Mouse (Mus musculus): ENCODE results near the gene Hspa12a. TPM values are rescaled to one million over a fixed set of nuclear protein-coding genes. Genes with fewer than 3 reads are reported as not detected.
A peak's percentile ranks its signal among the peaks of the same experiment; 100 is the strongest.

The Hspa12a gene
- total RNA-seq, 1 experiment, result 2.9 TPM

DNA sequence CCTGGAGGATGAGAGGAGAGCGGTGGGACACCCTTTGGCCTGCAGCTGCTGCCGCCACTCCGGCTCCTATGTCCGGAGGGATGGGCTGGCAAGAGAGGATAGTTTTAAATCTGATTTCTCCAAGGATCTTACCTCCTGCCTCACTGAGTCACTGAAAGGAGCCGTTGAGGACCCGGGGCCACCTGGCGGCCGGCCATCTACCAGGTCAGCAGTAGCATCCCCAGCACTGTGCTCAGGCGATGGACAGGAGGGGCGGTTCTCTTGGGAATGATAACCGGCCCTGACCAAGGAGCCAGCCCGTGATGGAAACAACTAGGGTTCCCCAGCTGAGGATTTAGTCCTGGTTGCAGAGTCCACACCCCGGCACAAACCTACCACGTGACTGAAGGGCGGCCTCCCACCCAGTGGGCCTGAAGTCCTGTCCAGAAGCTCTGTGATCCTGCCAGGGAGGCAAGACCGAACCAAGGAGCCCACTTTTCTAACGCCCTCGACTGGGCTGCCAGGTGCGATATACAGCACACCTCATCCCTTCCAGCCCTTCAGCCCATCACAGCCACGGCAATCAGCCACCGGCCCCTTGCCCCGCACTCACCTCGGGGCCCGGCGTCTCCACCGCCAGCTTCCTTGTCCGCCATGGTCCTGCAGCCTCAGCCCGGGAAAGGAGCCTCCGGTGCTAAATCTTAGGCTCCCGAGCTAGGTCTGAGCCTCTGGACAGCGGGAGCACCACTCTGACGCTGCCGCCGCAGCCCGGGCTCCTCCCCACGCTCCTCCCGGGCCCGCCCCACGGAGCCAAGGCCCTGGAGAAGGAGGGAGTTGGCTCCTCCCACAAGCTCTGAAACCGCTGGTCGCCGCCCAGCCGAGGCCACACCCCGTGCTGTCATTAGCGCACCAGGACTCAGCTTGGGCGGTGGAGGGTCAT is 82.9 kb downstream of the Hspa12a start:
- Histone ChIP-seq H3K4me1 (ENCODE audit: control insufficient read depth in 2 of 2, insufficient read depth in 2 of 2, low read length in 2 of 2, poor library complexity in 1 of 2) (peaks cover 0 to 5% of the 10 kb centered on the region in 2 experiments; a peak in 1 of 4 replicates), H3K9me3 (ENCODE audit: control insufficient read depth, insufficient read depth, low read depth, low read length) (no peaks in the 10 kb centered on the region), H3K4me3 (ENCODE audit: insufficient read depth in 1 of 2, low read depth in 1 of 2, low read length in 2 of 2, poor library complexity in 1 of 2, severe bottlenecking in 1 of 2) (peak overlapping the region; percentile 57 to 73), H3K27ac (ENCODE audit: insufficient read depth, low read depth, low read length, poor library complexity, severe bottlenecking) (no peak overlapping the region), H3K36me3 (ENCODE audit: control insufficient read depth, insufficient read depth, low read length, poor library complexity, severe bottlenecking) (no peaks in the 10 kb centered on the region), H3K9ac (ENCODE audit: insufficient read depth, low read depth, low read length, poor library complexity, severe bottlenecking) (peak overlapping the region; percentile 23)
- peak; percentile 69 for DNase-seq (ENCODE audit: low read depth, low spot score)
- in situ Hi-C loops (cut with MboI; ENCODE audit: low sequenced_read_pairs in 2 of 2, unreplicated experiment in 2 of 2), result no loop called here
- TF ChIP-seq MAFK (IDR thresholded peaks at IDR 0.05; ENCODE audit: insufficient read depth, low read depth, low read length) (no peak), HCFC1 (IDR thresholded peaks at IDR 0.05; ENCODE audit: borderline replicate concordance, insufficient read depth, low read length) (no peak), CHD2 (IDR thresholded peaks at IDR 0.05; ENCODE audit: low read depth, low read length) (no peak), ZC3H11A (IDR thresholded peaks at IDR 0.05; ENCODE audit: borderline replicate concordance, low read depth, low read length) (no peak)

GRCm38 (mm10) chr19:58859831-58860254 is 83.6 kb downstream of the Hspa12a start:
- no peaks in the 10 kb centered on the region for H3K36me3 ChIP-seq (ENCODE audit: control insufficient read depth, insufficient read depth, low read length, poor library complexity, severe bottlenecking)
- DNase-seq (ENCODE audit: low read depth, low spot score), result no peak
- peak overlapping the region; percentile 57 to 73 for H3K4me3 ChIP-seq (ENCODE audit: insufficient read depth in 1 of 2, low read depth in 1 of 2, low read length in 2 of 2, poor library complexity in 1 of 2, severe bottlenecking in 1 of 2)
- in situ Hi-C loops (cut with MboI; ENCODE audit: low sequenced_read_pairs in 2 of 2, unreplicated experiment in 2 of 2), result no loop called here
- H3K4me1 ChIP-seq (ENCODE audit: control insufficient read depth in 2 of 2, insufficient read depth in 2 of 2, low read length in 2 of 2, poor library complexity in 1 of 2), result peaks cover 0 to 8% of the 10 kb centered on the region in 2 experiments; a peak in 2 of 4 replicates
- H3K9me3 ChIP-seq (ENCODE audit: control insufficient read depth, insufficient read depth, low read depth, low read length), result no peaks in the 10 kb centered on the region
- H3K27ac ChIP-seq (ENCODE audit: insufficient read depth, low read depth, low read length, poor library complexity, severe bottlenecking), result no peak overlapping the region
- TF ChIP-seq HCFC1 (IDR thresholded peaks at IDR 0.05; ENCODE audit: borderline replicate concordance, insufficient read depth, low read length) (no peak), CHD2 (IDR thresholded peaks at IDR 0.05; ENCODE audit: low read depth, low read length) (no peak), MAFK (IDR thresholded peaks at IDR 0.05; ENCODE audit: insufficient read depth, low read depth, low read length) (no peak), ZNF384 (IDR thresholded peaks at IDR 0.05; ENCODE audit: low read depth, low read length) (no peak), ZC3H11A (IDR thresholded peaks at IDR 0.05; ENCODE audit: borderline replicate concordance, low read depth, low read length) (no peak)
- H3K9ac ChIP-seq (ENCODE audit: insufficient read depth, low read depth, low read length, poor library complexity, severe bottlenecking), result peak overlapping the region; percentile 25; the same call in 1 of the 2 replicates

GRCm38 (mm10) chr19:58859357-58859756 is 84.1 kb downstream of the Hspa12a start:
- H3K9me3 ChIP-seq (ENCODE audit: control insufficient read depth, insufficient read depth, low read depth, low read length), result no peaks in the 10 kb centered on the region
- peaks cover 2 to 13% of the 10 kb centered on the region in 2 experiments; a peak in 3 of 4 replicates for H3K4me1 ChIP-seq (ENCODE audit: control insufficient read depth in 2 of 2, insufficient read depth in 2 of 2, low read length in 2 of 2, poor library complexity in 1 of 2)
- in situ Hi-C loops (cut with MboI; ENCODE audit: low sequenced_read_pairs in 2 of 2, unreplicated experiment in 2 of 2), result no loop called here
- TF ChIP-seq ZC3H11A (IDR thresholded peaks at IDR 0.05; ENCODE audit: borderline replicate concordance, low read depth, low read length) (no peak), CHD2 (IDR thresholded peaks at IDR 0.05; ENCODE audit: low read depth, low read length) (no peak), HCFC1 (IDR thresholded peaks at IDR 0.05; ENCODE audit: borderline replicate concordance, insufficient read depth, low read length) (no peak), ZNF384 (IDR thresholded peaks at IDR 0.05; ENCODE audit: low read depth, low read length) (no peak), MAFK (IDR thresholded peaks at IDR 0.05; ENCODE audit: insufficient read depth, low read depth, low read length) (no peak)
- no peaks in the 10 kb centered on the region for H3K36me3 ChIP-seq (ENCODE audit: control insufficient read depth, insufficient read depth, low read length, poor library complexity, severe bottlenecking)
- DNase-seq (ENCODE audit: low read depth, low spot score), result peak; percentile 12
- no peak overlapping the region for H3K27ac ChIP-seq (ENCODE audit: insufficient read depth, low read depth, low read length, poor library complexity, severe bottlenecking)
- peak overlapping the region; percentile 57 to 73; a peak in 3 of 4 replicates for H3K4me3 ChIP-seq (ENCODE audit: insufficient read depth in 1 of 2, low read depth in 1 of 2, low read length in 2 of 2, poor library complexity in 1 of 2, severe bottlenecking in 1 of 2)
- no peak overlapping the region for H3K9ac ChIP-seq (ENCODE audit: insufficient read depth, low read depth, low read length, poor library complexity, severe bottlenecking)

DNA sequence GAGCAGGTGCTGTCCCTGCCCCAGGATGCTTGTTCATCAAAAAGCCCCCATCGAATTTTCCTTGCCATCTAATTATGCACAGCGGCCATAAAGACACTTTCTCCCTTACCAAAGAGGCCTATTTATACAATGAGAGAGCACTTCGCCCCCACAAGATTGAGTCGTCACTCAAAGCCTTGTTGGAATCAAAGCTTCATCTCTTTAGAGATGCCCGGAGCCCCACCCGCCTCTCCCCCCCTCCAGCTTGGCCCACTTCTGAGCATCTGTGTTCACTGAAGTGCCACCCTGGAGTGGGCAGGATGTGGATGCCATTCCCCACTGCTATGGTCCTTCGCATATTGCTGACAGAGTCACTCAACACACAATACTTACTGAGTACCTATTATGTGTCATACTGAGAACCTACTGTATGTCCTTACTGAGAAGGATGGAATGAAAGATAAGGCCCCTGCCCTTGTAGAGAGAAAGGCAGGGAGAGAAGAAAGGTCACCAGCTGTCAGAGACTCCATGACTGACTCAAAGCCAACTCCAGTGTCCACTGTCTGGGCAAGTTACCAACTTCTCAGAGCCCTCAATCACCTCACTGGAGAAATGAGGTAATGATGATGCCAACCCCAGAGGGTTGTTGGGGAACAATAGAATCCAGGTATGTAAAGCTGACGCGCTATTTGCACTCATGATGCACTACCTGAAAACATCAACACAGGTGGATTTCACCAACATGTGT is 87.2 kb downstream of the Hspa12a start:
- Histone ChIP-seq H3K4me3 (ENCODE audit: insufficient read depth in 1 of 2, low read depth in 1 of 2, low read length in 2 of 2, poor library complexity in 1 of 2, severe bottlenecking in 1 of 2) (no peak overlapping the region), H3K36me3 (ENCODE audit: control insufficient read depth, insufficient read depth, low read length, poor library complexity, severe bottlenecking) (no peaks in the 10 kb centered on the region), H3K27ac (ENCODE audit: insufficient read depth, low read depth, low read length, poor library complexity, severe bottlenecking) (no peak overlapping the region), H3K9ac (ENCODE audit: insufficient read depth, low read depth, low read length, poor library complexity, severe bottlenecking) (no peak overlapping the region), H3K9me3 (ENCODE audit: control insufficient read depth, insufficient read depth, low read depth, low read length) (no peaks in the 10 kb centered on the region), H3K4me1 (ENCODE audit: control insufficient read depth in 2 of 2, insufficient read depth in 2 of 2, low read length in 2 of 2, poor library complexity in 1 of 2) (peaks cover 2 to 13% of the 10 kb centered on the region in 2 experiments; a peak in 3 of 4 replicates)
- no peak for TF ChIP-seq ZNF384 (IDR thresholded peaks at IDR 0.05; ENCODE audit: low read depth, low read length)
- no peak for TF ChIP-seq CHD2 (IDR thresholded peaks at IDR 0.05; ENCODE audit: low read depth, low read length)
- no peak for TF ChIP-seq HCFC1 (IDR thresholded peaks at IDR 0.05; ENCODE audit: borderline replicate concordance, insufficient read depth, low read length)
- no peak for TF ChIP-seq MAFK (IDR thresholded peaks at IDR 0.05; ENCODE audit: insufficient read depth, low read depth, low read length)
- no peak for TF ChIP-seq ZC3H11A (IDR thresholded peaks at IDR 0.05; ENCODE audit: borderline replicate concordance, low read depth, low read length)
- DNase-seq (ENCODE audit: low read depth, low spot score), result no peak
- in situ Hi-C loops (cut with MboI; ENCODE audit: low sequenced_read_pairs in 2 of 2, unreplicated experiment in 2 of 2), result no loop called here
